Mouse (Mus musculus): Measurements from ENCODE around the gene Pigo. TPM values are rescaled to one million over a fixed set of nuclear protein-coding genes. Genes with fewer than 3 reads are reported as not detected.

Gene Pigo
- polyA plus RNA-seq, 1 experiment from 2014 or later = 29.6 TPM

- Histone ChIP-seq H3K4me3 (ENCODE audit: low read length) (peak overlapping the region; percentile 71), H3K9ac (ENCODE audit: low read depth, low read length) (peak overlapping the region; percentile 75; the same call in 1 of the 2 replicates), H3K27ac (ENCODE audit: low read length) (no peak overlapping the region), H3K27me3 (replicated peaks; ENCODE audit: control insufficient read depth, insufficient read depth, low read length) (no peaks in the 10 kb centered on the region), H3K4me1 (ENCODE audit: control insufficient read depth, insufficient read depth, low read length) (peaks cover 21% of the 10 kb centered on the region), H3K36me3 (ENCODE audit: control insufficient read depth, insufficient read depth, low read length) (0 out of 2 replicates have a peak, but pooled peaks cover 3% of the 10 kb centered on the region), H3K4me2 (ENCODE audit: low read depth, low read length) (peak overlapping the region; percentile 84), H3K9me3 (ENCODE audit: control insufficient read depth, low read length) (no peaks in the 10 kb centered on the region)
- 49% methylated on average over 15 of the region's 15 CpGs for WGBS
- ATAC-seq = no peak
These were observed 13.2 kb upstream of the Pigo start for GRCm38 (mm10) chr4:43038567-43039495.

GRCm38 (mm10) chr4:43037860-43038566, 12.4 kb upstream of the Pigo start:
- H3K27ac ChIP-seq (ENCODE audit: low read length) = no peak overlapping the region
- H3K4me1 ChIP-seq (ENCODE audit: control insufficient read depth, insufficient read depth, low read length) = peaks cover 19% of the 10 kb centered on the region
- H3K36me3 ChIP-seq (ENCODE audit: control insufficient read depth, insufficient read depth, low read length) = peaks cover 3% of the 10 kb centered on the region; the same call in 1 of the 2 replicates
- no peak overlapping the region for H3K4me2 ChIP-seq (ENCODE audit: low read depth, low read length)
- no peak overlapping the region for H3K9ac ChIP-seq (ENCODE audit: low read depth, low read length)
- 69% methylated on average over 4 of the region's 4 CpGs for WGBS
- no peak for ATAC-seq
- H3K4me3 ChIP-seq (ENCODE audit: low read length) = no peak overlapping the region
- H3K9me3 ChIP-seq (ENCODE audit: control insufficient read depth, low read length) = no peaks in the 10 kb centered on the region
- H3K27me3 ChIP-seq (replicated peaks; ENCODE audit: control insufficient read depth, insufficient read depth, low read length) = no peaks in the 10 kb centered on the region

- Histone ChIP-seq H3K4me2 (ENCODE audit: low read depth, low read length) (no peak overlapping the region), H3K4me1 (ENCODE audit: control insufficient read depth, insufficient read depth, low read length) (peaks cover 25% of the 10 kb centered on the region), H3K9ac (ENCODE audit: low read depth, low read length) (no peak overlapping the region), H3K27me3 (replicated peaks; ENCODE audit: control insufficient read depth, insufficient read depth, low read length) (no peaks in the 10 kb centered on the region), H3K4me3 (ENCODE audit: low read length) (no peak overlapping the region), H3K27ac (ENCODE audit: low read length) (no peak overlapping the region), H3K9me3 (ENCODE audit: control insufficient read depth, low read length) (no peaks in the 10 kb centered on the region), H3K36me3 (ENCODE audit: control insufficient read depth, insufficient read depth, low read length) (peaks cover 3% of the 10 kb centered on the region; the same call in 1 of the 2 replicates)
- 89% methylated on average over 10 of the region's 10 CpGs for WGBS
- ATAC-seq = no peak
These were observed 10.7 kb upstream of the Pigo start for GRCm38 (mm10) chr4:43036356-43036755.

DNA sequence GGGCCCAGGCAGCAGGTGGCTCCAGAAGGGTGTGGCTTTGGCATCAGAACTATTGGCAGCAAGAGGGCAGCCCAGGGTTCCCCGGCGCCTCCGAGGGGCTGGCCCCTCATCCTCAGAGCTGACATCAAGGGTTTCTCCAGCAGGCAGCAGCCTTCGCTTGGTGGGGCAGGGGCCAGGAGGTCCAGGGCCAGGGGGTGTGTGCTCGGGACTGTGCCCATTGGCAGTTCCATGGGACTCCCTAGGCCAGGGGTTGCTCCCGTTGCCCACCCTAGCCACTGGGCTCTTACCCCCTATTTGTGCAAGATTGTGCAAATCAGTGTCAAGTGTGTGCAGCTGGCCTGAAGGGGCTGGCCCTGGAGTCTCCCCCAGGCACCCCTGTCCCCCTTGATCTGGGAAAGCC, 10.2 kb upstream of the Pigo start:
- no peak for ATAC-seq
- Histone ChIP-seq H3K4me3 (ENCODE audit: low read length) (no peak overlapping the region), H3K27ac (ENCODE audit: low read length) (no peak overlapping the region), H3K4me1 (ENCODE audit: control insufficient read depth, insufficient read depth, low read length) (peaks cover 25% of the 10 kb centered on the region), H3K4me2 (ENCODE audit: low read depth, low read length) (no peak overlapping the region), H3K9me3 (ENCODE audit: control insufficient read depth, low read length) (no peaks in the 10 kb centered on the region), H3K27me3 (replicated peaks; ENCODE audit: control insufficient read depth, insufficient read depth, low read length) (no peaks in the 10 kb centered on the region), H3K9ac (ENCODE audit: low read depth, low read length) (no peak overlapping the region), H3K36me3 (ENCODE audit: control insufficient read depth, insufficient read depth, low read length) (peaks cover 3% of the 10 kb centered on the region; the same call in 1 of the 2 replicates)
- WGBS = 86% methylated on average over 6 of the region's 6 CpGs

GRCm38 (mm10) chr4:43033481-43033880, 7.9 kb upstream of the Pigo start:
- H3K27me3 ChIP-seq (replicated peaks; ENCODE audit: control insufficient read depth, insufficient read depth, low read length) = no peaks in the 10 kb centered on the region
- no peak overlapping the region for H3K4me3 ChIP-seq (ENCODE audit: low read length)
- 81% methylated on average over 14 of the region's 14 CpGs for WGBS
- H3K9ac ChIP-seq (ENCODE audit: low read depth, low read length) = no peak overlapping the region
- no peaks in the 10 kb centered on the region for H3K9me3 ChIP-seq (ENCODE audit: control insufficient read depth, low read length)
- no peak for ATAC-seq
- peaks cover 3% of the 10 kb centered on the region; the same call in 1 of the 2 replicates for H3K36me3 ChIP-seq (ENCODE audit: control insufficient read depth, insufficient read depth, low read length)
- no peak overlapping the region for H3K27ac ChIP-seq (ENCODE audit: low read length)
- H3K4me2 ChIP-seq (ENCODE audit: low read depth, low read length) = no peak overlapping the region
- H3K4me1 ChIP-seq (ENCODE audit: control insufficient read depth, insufficient read depth, low read length) = peaks cover 19% of the 10 kb centered on the region

DNA sequence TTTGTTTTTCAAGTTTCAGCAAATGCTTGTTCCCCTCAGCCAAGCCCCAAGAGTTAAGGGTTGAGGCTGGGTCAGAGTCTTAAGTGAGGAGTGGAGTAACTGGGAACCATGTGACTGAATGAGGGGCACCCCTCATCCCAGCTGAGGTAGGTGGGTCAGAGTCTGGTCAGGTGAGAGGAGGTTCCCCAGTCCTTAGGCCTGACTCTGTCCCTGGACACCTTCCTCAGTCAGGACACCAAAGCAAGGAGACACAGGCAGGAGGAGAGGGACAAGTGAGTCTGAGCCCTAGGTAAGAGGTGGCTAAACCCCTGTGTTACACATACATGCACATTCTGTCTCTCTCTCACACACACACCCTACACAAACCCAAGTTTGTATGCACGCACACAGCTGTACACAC, 6.9 kb upstream of the Pigo start:
- 90% methylated on average over 1 of the region's 1 CpGs for WGBS

DNA sequence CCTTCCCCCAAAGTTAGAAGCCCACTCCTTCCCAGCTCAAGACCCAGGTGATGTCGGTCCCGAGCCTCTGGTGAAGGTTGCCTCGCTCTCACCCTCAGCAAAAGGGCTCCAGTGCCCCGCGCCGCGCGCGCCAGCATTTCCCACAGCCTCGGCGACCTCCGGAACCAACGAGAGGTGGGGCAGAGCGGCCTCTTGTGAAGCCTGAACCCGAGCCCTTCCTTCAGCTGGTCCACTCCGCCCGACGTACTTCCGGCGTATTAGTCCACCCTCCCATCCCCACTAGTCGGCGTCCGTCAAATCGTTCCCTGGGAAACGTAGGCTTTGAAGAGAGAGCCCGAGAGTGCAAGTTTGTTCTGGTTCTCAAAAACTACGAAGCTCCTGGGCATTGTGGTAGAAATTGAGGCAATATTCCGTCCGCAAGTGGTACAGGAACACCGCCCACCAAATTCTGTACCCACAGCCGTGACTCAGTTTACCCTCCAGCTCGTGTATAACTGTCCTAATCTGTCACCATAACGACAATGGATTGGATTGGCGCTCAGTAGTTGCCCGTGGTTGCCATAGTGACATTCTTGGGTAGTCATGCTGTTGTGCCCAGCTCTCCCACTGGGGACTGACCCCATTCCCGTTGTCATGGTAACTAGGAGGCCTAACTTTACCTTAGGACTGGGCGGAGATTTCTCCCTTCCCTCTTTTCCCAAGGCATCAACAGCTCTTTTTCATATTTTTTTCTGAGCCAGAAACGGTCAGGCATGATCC, 5.8 kb upstream of the Pigo start, which contains the start of gene Stoml2:
Gene Stoml2, minus strand, starts transcription at position 474 of the 759 bp plus-strand sequence.
- H3K36me3 ChIP-seq (ENCODE audit: control insufficient read depth, insufficient read depth, low read length) = peaks cover 10% of the 10 kb centered on the region; the same call in 1 of the 2 replicates

More for the DNA sequence above, 6.9 kb upstream of the Pigo start:
- H3K4me1 ChIP-seq (ENCODE audit: control insufficient read depth, insufficient read depth, low read length) = peaks cover 13% of the 10 kb centered on the region
- ATAC-seq = no peak
- no peak overlapping the region for H3K27ac ChIP-seq (ENCODE audit: low read length)
- no peak overlapping the region for H3K9ac ChIP-seq (ENCODE audit: low read depth, low read length)
- H3K27me3 ChIP-seq (replicated peaks; ENCODE audit: control insufficient read depth, insufficient read depth, low read length) = no peaks in the 10 kb centered on the region
- H3K9me3 ChIP-seq (ENCODE audit: control insufficient read depth, low read length) = no peaks in the 10 kb centered on the region
- no peak overlapping the region for H3K4me2 ChIP-seq (ENCODE audit: low read depth, low read length)
- H3K36me3 ChIP-seq (ENCODE audit: control insufficient read depth, insufficient read depth, low read length) = peaks cover 10% of the 10 kb centered on the region; the same call in 1 of the 2 replicates
- H3K4me3 ChIP-seq (ENCODE audit: low read length) = no peak overlapping the region

DNA sequence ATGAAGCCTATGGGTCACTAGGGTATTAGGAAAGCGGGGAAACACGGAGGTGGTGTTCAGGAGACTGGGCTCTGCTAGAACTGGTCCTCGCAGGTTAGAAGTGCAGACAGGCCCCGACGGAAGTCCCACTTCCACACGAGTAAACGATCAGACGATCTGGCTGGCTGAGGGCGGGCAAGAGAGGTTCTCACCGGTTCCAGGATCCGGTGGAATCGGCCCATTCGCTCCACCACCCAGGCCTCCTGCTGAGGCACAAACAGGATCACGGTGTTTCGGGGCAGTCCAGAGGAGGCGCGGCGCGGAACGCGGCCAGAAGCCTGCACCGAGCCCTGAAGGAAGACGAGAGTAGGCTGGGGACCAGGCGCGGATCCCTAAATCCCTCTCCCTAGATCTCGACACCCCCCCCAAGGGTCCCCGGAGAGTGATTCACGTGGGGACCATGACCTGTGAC, 5.2 kb upstream of the Pigo start:
- H3K9me3 ChIP-seq (ENCODE audit: control insufficient read depth, low read length) = no peaks in the 10 kb centered on the region
- H3K27me3 ChIP-seq (replicated peaks; ENCODE audit: control insufficient read depth, insufficient read depth, low read length) = no peaks in the 10 kb centered on the region
- peaks cover 13% of the 10 kb centered on the region for H3K4me1 ChIP-seq (ENCODE audit: control insufficient read depth, insufficient read depth, low read length)
- H3K36me3 ChIP-seq (ENCODE audit: control insufficient read depth, insufficient read depth, low read length) = peaks cover 7% of the 10 kb centered on the region; the same call in 1 of the 2 replicates
- peak overlapping the region; percentile 81 for H3K27ac ChIP-seq (ENCODE audit: low read length)
- H3K4me2 ChIP-seq (ENCODE audit: low read depth, low read length) = peak overlapping the region; percentile 88
- H3K4me3 ChIP-seq (ENCODE audit: low read length) = peak overlapping the region; percentile 77
- 1% methylated on average over 28 of the region's 28 CpGs for WGBS
- peak overlapping the region; percentile 95 for H3K9ac ChIP-seq (ENCODE audit: low read depth, low read length)
- ATAC-seq = peak; percentile 71

More for the DNA sequence above, 5.8 kb upstream of the Pigo start, which contains the start of gene Stoml2:
- WGBS = under 1% methylated on average over 38 of the region's 38 CpGs
- H3K4me1 ChIP-seq (ENCODE audit: control insufficient read depth, insufficient read depth, low read length) = peaks cover 13% of the 10 kb centered on the region
- ATAC-seq = peak; percentile 97
- H3K27ac ChIP-seq (ENCODE audit: low read length) = peak within 1 kb of the TSS; percentile 81
- peak within 1 kb of the TSS; percentile 88 for H3K4me2 ChIP-seq (ENCODE audit: low read depth, low read length)
- no peaks in the 10 kb centered on the region for H3K9me3 ChIP-seq (ENCODE audit: control insufficient read depth, low read length)
- peak within 1 kb of the TSS; percentile 95 for H3K9ac ChIP-seq (ENCODE audit: low read depth, low read length)
- H3K27me3 ChIP-seq (replicated peaks; ENCODE audit: control insufficient read depth, insufficient read depth, low read length) = no peaks in the 10 kb centered on the region
- H3K4me3 ChIP-seq (ENCODE audit: low read length) = peak within 1 kb of the TSS; percentile 77
